Mouse (Mus musculus): ENCODE results near the gene Lrrn4.
A peak's percentile ranks its signal among the peaks of the same experiment; 100 is the strongest.

The Lrrn4 gene

DNA sequence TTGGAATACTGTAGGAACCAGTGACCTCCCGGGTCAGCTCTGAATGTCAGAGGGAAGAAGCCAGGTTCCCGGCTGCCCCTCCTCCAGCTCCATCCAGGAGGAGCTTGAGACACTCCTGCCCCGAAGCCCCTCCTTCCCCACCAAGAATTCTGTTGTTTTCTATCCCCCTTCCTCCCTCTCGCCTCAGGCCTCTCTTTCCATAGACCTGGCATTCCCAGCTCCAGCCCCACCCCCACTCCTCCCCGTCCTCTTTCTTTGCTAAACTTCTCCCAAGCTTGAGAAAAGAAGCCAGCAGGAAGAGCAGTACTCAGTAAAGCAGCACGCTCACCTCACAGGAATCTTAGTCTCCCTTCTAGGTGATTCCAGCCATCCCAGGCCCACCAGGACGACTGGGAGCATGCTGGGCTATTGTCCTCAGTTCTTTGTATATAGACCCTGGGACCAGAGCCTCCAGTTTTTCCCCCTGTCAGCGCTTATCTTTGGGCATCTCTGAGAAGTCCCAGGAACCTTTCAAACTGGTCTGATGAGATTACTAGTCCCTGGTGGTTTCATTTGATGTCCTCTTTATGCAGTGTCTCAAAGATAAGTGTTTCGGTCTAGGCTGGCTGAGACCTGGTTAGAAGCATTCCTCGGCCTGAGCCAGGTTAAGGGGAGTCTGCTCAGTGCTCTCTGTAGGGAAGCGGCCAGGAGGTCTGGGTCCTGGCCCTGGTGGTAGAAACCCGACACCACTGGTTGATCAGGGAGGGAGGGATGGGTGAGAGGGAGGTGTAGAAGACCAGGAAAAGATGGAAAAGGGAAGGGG is at the start of gene Lrrn4:
Gene Lrrn4, minus strand, starts transcription at position 48 of the 802 bp plus-strand sequence.
- no peak for DNase-seq (ENCODE audit: low spot score in 2 of 2)

DNA sequence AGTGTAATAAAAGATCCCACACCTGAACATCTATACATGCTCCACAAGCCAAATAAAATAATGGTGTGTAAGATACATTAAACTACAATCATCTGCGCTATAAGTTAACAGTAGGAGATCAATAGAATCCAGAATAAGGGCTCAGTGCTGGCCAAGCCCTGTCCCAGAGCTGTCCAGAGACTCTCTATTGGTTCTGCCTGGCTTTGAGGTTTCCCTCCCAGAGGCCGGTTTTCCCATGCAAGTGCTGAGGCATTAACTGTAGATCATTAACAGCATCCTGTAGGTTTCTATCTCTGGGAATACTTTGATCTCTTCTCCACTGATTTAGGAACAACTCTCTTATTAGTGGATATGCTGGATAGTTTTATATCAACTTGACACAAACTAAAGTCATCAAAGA is 48.3 kb upstream of the Lrrn4 start:
- no peak for DNase-seq (ENCODE audit: low spot score in 2 of 2)

DNA sequence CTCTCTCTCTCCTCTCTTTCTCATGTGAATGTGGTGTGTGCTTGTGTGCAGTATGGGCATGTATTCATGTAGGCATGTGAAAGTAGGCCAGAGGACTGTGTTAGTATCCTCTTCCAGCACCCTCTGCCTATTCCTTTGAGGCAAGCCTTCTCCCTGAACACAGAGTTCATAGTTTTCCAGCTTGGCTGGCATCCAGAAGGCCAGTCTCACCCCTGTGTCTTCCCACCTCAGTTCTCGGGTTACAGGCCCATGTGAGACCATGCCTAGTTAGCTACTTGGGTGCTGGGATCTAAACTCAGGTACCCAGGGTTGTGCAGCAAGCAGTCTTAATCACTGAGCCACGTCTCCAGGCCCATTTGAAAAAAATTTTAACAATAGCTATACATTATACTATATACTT is 47.2 kb upstream of the Lrrn4 start:
- no peak for DNase-seq (ENCODE audit: low spot score in 2 of 2)

- no peak for DNase-seq (ENCODE audit: low spot score in 2 of 2)
Measured at GRCm38 (mm10) chr2:132927298-132927697, 46.6 kb upstream of the Lrrn4 start.

DNA sequence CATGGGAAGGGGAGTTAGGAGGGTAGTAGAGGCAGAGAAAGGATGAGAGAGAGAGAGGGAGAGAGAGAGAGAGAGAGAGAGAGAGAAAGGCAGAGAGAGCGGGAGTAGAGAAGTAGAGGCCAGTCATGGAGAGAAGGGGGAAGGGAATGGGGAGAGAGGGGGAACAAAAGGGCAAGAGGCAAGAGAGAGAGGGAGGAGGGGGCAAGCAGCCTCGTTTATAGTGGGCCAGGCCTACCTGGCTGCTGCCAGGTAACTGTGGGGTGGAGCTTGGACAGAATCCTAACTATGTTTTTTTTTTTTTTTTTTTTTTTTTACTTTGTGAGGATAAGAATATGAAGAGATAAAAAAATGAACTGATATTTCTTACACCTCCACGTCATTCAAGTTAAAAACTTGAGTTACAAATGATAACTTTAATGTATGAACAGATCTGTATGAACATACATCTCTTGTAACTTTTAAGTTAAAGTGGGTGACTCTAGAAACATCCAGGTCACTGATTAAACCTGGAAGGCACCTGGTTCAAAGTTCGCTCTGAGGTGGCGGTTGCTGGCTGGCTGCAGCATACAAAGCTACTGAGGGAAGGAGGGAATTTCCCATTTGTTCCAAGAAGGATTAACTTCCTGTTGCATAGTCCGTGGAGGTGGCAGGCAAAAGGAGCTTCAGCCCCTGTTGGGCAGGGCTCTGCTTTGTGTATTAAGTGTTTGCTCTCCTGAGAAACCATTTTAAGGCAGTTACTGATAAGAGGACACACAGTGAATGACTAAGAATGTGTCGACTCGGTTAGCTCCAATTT is 42.8 kb upstream of the Lrrn4 start:
- no peak for DNase-seq (ENCODE audit: low spot score in 2 of 2)

DNA sequence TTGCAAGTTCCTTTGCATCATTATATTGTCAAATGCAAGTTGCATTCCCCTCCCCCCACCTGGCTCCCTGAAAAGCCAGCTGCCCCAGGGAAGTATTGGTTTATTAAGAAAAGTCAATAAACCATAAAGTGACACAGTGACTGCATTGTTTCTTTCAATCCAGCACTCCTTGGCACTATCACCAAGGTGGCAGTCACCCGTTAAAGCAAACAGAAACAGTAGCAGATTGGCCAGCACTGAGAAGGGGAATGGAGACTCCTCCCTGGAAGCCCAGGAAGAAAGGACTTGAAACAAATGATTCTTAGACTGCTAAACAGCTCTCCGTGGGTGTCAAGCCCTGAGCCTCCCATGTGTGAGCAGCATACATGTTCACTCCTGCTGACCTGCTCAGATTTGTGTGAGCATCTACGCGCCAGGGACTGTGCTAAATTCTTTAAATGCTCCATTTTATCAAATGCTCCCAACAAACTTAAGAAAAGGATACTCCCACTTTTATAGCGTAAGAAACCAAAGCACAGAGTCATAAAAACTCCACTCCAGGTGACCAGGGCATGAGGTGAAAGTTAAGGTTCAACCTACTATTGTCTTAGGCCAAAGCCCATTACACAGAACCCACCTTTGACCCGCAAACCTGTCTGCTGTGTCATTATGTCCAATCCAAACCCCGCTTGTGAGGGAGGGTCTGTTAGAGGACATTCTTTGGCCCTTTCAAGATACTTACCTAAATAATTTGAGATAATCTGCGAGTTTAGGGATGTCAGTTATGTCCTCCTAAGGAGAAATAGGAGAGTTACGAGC is 41.6 kb upstream of the Lrrn4 start:
- DNase-seq (ENCODE audit: low spot score in 2 of 2), result no peak

DNA sequence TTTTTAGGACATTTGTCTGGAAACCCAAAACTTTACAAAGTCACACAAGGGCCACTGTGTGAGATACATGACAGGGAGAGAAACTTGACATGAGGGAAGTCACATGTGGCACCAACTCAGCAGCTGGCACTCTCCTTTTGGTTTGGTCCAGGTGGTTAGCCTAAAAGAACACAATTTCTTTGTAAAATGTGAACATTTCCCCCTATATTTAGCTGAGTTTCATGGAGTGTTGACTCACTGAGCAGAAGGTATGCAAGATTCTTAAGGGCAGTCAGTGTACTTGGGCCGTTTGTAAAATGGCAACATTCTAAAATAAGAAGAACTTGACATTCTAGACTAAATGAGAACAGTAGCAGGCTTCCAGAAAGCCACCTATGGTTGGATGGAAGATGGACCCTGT is 34.1 kb upstream of the Lrrn4 start:
- no peak for DNase-seq (ENCODE audit: low spot score in 2 of 2)

- DNase-seq (ENCODE audit: low spot score in 2 of 2), result no peak
Measured at GRCm38 (mm10) chr2:132906763-132907162, 26.1 kb upstream of the Lrrn4 start.

GRCm38 (mm10) chr2:132904961-132905360 is 24.3 kb upstream of the Lrrn4 start:
- DNase-seq (ENCODE audit: low spot score in 2 of 2), result no peak

DNA sequence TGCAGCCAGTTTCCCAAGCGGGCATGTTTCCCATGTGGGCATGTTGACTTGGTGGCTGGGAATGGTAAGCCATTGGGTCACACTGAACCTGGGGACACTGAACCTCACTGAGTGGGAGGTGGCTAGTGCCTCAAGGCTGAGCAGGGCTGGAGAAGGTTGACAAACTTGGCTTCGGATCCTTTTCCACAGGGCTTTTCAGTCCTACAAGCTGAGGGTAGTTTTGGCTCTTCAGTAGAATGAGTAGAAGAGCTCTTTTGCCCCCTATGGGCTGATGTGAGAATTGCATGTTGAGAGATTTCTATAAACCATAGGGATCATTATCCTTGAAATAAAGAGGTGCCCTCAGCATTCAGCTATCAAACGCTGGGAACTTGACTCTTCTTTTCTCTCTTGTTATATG is 22.8 kb upstream of the Lrrn4 start:
- DNase-seq (ENCODE audit: low spot score in 2 of 2), result peak in 1 of 2 experiments; percentile 42

DNA sequence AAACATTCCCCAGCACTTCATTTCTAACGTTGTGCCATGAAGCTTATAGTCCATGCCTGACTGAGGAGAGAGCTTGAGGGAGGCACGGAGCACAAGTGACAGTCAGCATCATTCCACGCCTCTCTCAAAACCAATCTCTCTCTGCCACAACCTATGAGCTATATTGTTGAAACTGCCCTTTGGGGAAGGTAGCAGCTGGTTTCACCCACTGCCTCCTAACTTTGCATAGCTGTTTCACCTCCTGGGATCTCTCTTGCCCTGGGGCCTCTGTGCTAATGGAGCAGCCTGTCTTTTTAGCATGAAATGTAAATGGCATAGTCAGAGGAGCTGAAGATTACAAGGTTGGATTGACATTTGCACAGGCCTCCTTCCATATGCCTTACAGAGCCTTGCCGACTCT is 21.4 kb upstream of the Lrrn4 start:
- DNase-seq (ENCODE audit: low spot score in 2 of 2), result no peak

DNA sequence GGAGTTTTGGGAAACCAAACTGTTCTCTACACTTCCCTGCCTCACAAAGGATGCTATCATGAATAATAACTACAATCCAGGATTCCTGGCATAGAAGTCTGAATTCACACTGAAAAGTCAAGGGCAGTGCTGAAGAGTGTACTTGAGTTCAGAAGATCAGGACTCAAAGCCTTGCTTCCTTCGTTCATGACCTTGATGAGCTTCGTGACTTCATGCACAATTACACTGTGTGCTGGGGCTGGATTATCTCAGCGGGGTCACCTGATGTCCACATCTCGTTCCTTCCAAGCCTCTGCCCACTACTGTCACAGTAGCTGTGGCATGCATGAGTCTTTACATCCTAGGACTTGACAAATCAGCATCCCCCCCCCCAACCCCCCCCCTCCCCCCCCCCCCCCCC is 20.9 kb upstream of the Lrrn4 start:
- DNase-seq (ENCODE audit: low spot score in 2 of 2), result no peak

- DNase-seq (ENCODE audit: low spot score in 2 of 2), result no peak
Measured at GRCm38 (mm10) chr2:132900596-132900995, 19.9 kb upstream of the Lrrn4 start.

- DNase-seq (ENCODE audit: low spot score in 2 of 2), result no peak
Measured at GRCm38 (mm10) chr2:132898211-132898610, 17.5 kb upstream of the Lrrn4 start.

GRCm38 (mm10) chr2:132893826-132894225 is 13.1 kb upstream of the Lrrn4 start:
- no peak for DNase-seq (ENCODE audit: low spot score in 2 of 2)

DNA sequence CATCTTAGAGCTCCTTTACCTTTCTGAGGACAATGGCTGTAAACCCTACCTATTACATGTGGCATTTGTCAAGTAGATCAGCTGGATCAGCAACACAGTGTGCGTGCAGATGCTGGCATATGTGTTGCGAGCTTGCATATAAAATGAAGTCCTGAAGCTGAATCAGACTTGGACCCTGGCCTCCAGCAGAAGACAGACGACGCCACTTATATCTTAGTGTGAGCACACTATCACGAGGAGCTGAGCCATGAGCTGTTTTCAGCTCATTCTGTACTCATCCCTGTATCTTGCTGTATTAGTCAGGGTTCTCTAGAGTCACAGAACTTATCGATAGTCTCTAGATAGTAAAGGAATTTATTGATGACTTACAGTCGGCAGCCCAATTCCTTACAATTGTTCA is 4.6 kb upstream of the Lrrn4 start:
- DNase-seq (ENCODE audit: low spot score in 2 of 2), result no peak

DNA sequence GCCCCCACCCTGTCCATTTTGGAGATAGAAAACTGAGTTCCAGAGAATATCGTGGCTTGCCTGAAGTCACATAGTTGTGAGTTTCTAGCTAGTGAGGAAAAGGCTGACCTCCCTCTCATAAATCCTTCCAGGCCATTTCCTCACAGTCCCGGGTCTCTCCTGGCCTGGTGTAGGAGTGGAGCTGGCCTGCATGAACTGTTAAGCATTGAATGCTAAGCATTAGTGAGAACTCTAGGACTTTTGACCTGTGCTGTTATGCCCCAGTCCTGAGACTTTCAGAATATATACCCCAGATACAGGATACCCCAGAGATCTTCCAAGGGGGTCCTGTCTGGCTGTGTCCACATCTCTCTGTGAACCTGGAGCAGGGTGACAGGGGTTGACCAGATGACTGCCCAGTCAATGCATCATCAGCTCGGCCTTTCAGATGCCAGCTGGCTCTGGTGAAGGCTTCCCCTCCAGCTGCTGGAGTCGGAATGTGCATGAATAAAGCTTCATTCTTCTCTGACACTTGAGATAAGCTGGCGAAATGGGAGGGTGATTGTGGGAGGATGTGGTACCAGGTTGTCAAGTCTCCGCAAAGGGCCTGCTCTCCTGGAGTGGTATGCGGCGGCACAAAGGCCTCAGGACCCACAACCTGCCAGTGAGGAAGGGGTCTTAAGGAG is 3.7 kb upstream of the Lrrn4 start:
- DNase-seq (ENCODE audit: low spot score in 2 of 2), result no peak

- DNase-seq (ENCODE audit: low spot score in 2 of 2), result no peak
Measured at GRCm38 (mm10) chr2:132879261-132880044, 1.2 kb downstream of the Lrrn4 start.

DNA sequence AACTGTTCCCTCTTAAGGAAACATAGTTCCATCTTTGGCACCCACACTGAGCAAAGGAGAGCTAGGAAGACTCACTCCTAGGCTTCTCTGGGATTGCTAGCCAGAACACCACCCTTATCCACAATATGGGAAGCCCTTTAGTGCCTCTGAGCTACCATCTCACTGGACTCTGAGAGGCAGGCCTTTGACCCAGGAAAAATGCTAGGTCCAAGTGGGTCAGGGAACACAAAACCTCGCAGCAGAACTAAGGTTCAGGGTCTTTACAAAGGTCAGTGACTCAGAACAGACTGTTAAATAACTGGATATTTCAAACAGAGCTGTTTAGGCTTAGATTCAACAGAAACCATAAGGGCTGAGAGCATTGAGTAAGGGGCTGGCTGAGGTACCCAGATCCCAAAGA is 3.7 kb downstream of the Lrrn4 start:
- no peak for DNase-seq (ENCODE audit: low spot score in 2 of 2)

DNA sequence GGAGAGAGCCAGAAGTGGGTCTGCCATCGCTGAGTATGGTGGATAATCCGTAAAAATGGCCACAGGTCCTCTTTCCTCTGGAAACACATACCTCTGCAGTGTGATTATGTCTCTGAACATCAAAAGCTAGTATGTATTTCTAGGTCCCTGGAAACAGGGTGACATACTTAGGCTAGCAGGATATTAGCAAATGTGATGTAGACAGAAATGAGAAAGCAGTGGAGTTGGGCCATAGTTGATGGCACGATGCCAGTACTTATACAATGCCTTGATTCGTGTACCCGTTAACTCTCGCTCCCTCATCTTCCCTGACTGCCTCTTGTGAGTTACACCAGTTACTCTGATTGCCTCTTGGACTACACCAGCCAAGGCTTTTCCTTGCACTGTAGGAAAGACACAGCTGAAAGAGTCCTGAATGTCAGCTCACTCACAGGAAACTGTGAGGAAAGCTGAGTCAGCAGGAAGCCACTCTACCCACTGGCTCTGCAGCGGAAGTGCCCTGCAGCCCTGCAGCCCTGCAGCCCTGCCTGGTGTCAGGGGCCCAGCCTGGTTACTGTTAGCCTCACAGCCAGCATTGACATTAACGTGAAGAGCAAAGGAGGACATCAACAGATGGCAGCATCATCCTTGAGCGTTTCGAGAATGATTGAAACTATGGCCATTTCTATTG is 6.9 kb downstream of the Lrrn4 start:
- DNase-seq (ENCODE audit: low spot score in 2 of 2), result no peak
